Comparison of ENCODE assay signal across 9 mouse cellular contexts in the genomic region with DNA sequence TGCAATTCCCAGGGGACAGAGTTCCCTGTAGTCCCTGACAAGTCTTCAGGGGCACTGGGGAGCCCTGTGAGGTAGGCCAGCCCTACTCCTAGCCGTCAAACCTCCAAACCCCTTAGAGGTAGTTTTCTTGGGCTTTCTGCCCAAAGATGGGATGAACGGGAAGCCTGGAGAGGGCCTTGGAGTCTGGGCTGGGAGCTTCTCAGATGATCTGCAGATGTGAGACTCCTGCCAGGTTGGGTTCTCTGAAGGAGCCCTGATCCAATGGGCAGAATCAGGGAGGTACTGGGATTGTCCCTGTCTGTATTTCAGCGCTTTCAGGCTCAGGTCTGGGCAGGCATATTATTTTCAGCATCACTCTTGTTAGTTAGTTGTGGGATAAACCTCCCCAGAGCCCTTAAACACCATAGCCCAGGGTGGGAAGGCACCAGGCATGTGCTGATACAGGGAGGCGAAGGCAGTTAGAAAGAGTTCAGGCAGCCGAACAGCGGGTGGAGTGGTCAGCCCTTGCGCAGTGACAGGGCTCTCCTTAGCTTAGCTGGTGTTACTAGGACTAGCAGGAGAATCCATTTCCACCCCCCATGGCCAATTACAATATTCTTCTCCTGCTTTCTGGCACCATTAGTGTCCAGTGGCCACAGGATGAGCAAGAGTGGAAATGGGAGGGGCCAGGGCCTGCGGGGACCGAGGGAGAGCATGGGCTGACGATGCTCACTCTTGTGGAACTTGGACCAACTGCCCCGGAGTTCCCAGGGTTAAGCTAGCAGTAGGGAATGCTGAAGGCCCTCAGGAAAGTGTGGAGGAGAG. TPM values are rescaled to one million over a fixed set of nuclear protein-coding genes. Genes with fewer than 3 reads are reported as not detected.
DNase-seq lines count a peak whose midpoint lies in the region; ATAC-seq lines count a peak whose summit lies in the region.
"Had no signal": no experiment of that assay in that cellular context is flagged by ENCODE, and none has a peak within 500 bp of the region (broad histone marks: within the 10 kb centered on the region; RNA-seq: fewer than 3 reads in every experiment).

No protein-coding gene starts in this region.

- H3K4me3 ChIP-seq in heart, embryonic 13.5 days = peak overlapping the region; percentile 76
- H3K4me3 ChIP-seq in neural tube, embryonic 11.5 days (ENCODE audit: low read depth, low read length) = peak overlapping the region; percentile 67

- 0 out of 2 replicates have a peak, but pooled peaks cover 3% of the 10 kb centered on the region for H3K36me3 ChIP-seq in heart, embryonic 13.5 days
- no peaks in the 10 kb centered on the region for H3K36me3 ChIP-seq in neural tube, embryonic 11.5 days (ENCODE audit: control insufficient read depth, insufficient read depth, low read length)

- WGBS in heart, embryonic 13.5 days = 22% methylated on average over 11 of the region's 11 CpGs
- 26% methylated on average over 11 of the region's 11 CpGs for WGBS in neural tube, embryonic 11.5 days

- no peak for ATAC-seq in heart, embryonic 13.5 days (ENCODE audit: extremely low read depth, insufficient number of reproducible peaks, low FRiP score, low TSS enrichment)
- ATAC-seq in neural tube, embryonic 11.5 days (ENCODE audit: insufficient read depth, low FRiP score, low TSS enrichment) = no peak

- no peaks in the 10 kb centered on the region for H3K9me3 ChIP-seq in heart, embryonic 13.5 days
- H3K9me3 ChIP-seq in neural tube, embryonic 11.5 days (ENCODE audit: control insufficient read depth, low read length) = no peaks in the 10 kb centered on the region

- H3K9ac ChIP-seq in heart, embryonic 13.5 days = peak overlapping the region; percentile 92
- H3K9ac ChIP-seq in neural tube, embryonic 11.5 days (ENCODE audit: low read length) = peak overlapping the region; percentile 2

- peaks cover 15% of the 10 kb centered on the region; the same call in 1 of the 2 replicates for H3K27me3 ChIP-seq in heart, embryonic 13.5 days (replicated peaks)
- peaks cover 7% of the 10 kb centered on the region; the same call in 1 of the 2 replicates for H3K27me3 ChIP-seq in neural tube, embryonic 11.5 days (ENCODE audit: control insufficient read depth, insufficient read depth, low read length)

- peaks cover 65% of the 10 kb centered on the region for H3K4me1 ChIP-seq in heart, embryonic 13.5 days
- H3K4me1 ChIP-seq in neural tube, embryonic 11.5 days (ENCODE audit: control insufficient read depth, insufficient read depth, low read length) = peaks cover 11% of the 10 kb centered on the region

- peak overlapping the region; percentile 91 for H3K27ac ChIP-seq in heart, embryonic 13.5 days (replicated peaks)
- no peak overlapping the region for H3K27ac ChIP-seq in neural tube, embryonic 11.5 days (ENCODE audit: low read depth, low read length)
- H3K27ac ChIP-seq: macrophage had no signal

- H3K4me2 ChIP-seq in heart, embryonic 13.5 days = peak overlapping the region; percentile 91
- peak overlapping the region; percentile 96 for H3K4me2 ChIP-seq in neural tube, embryonic 11.5 days (ENCODE audit: low read depth)

- DNase-seq in urinary bladder, postnatal 14 days (ENCODE audit: low spot score) = peak; percentile 38
- DNase-seq in urinary bladder, postnatal 4 days (ENCODE audit: low spot score in 2 of 2) = no peak
- peak; percentile 43 to 61 for DNase-seq in kidney, postnatal 4 days
- no peak for DNase-seq in neural tube, embryonic 11.5 days (ENCODE audit: low spot score)
- DNase-seq in MN1 (ENCODE audit: low spot score) = no peak
- no peak for DNase-seq in thymus, postnatal 36 days
- no peak for DNase-seq in B cell, adult 2 months

RNA-seq across cellular contexts. Expression of gene Col5a1, which starts 1.4 kb away (rescaled TPM):
- polyA plus RNA-seq in heart, embryonic 13.5 days (2015; fragmentation: Nextera tagmentation; extraction: Ambion mirVana) = 44.3 and 48.8 TPM in 2 replicates
- 28.1 and 30.1 TPM in 2 replicates for polyA plus RNA-seq in neural tube, embryonic 11.5 days (2014; fragmentation: Nextera tagmentation; extraction: Ambion mirVana)

Comparison
In these comparisons a context has a peak if more than half of its experiments do, and no peak if none do; other contexts are left out.
1. DNase-seq: peak in urinary bladder, postnatal 14 days (single experiment) and kidney, postnatal 4 days (2 of 2); none in urinary bladder, postnatal 4 days (0 of 2), neural tube, embryonic 11.5 days (single experiment), MN1 (single experiment), thymus, postnatal 36 days (0 of 2) and B cell, adult 2 months (0 of 2).